8 mouse cellular contexts compared by ENCODE assay signal in genomic region chr5:109923261-109924071, GRCm38 (mm10). TPM values are rescaled to one million over a fixed set of nuclear protein-coding genes. Genes with fewer than 3 reads are reported as not detected.
DNase-seq lines count a peak whose midpoint lies in the region; ATAC-seq and TF ChIP-seq lines count a peak whose summit lies in the region.
"Not testable (repeated sequence)": the region's sequence is repeated elsewhere in the genome, so short reads cannot be mapped to it uniquely, and the experiment has no call there.

TSS of gene Gm15446 (plus strand) at chr5:109923400.

- not testable (repeated sequence) for H3K27me3 ChIP-seq in embryonic facial prominence, embryonic 14.5 days (replicated peaks; ENCODE audit: control insufficient read depth, insufficient read depth, low read length); heart, adult 2 months (ENCODE audit: control insufficient read depth, insufficient read depth, low read length); limb, embryonic 13.5 days; midbrain, embryonic 16.5 days (ENCODE audit: control insufficient read depth, insufficient read depth, low read depth, low read length)

- TF ChIP-seq EP300 in heart, adult 2 months (IDR thresholded peaks at IDR 0.05; ENCODE audit: insufficient read depth, low read depth, low read length), result not testable (repeated sequence)

- ATAC-seq in embryonic facial prominence, embryonic 14.5 days (ENCODE audit: low read depth), result peak; percentile 100
- ATAC-seq in limb, embryonic 13.5 days (ENCODE audit: low FRiP score, low read depth), result peak; percentile 99
- ATAC-seq in midbrain, embryonic 16.5 days, result peak; percentile 99

- not testable (repeated sequence) for TF ChIP-seq CTCF in heart, adult 2 months (IDR thresholded peaks at IDR 0.05)

- peak; percentile 88 for DNase-seq in 3T3-L1 (ENCODE audit: low read depth, low spot score)
- DNase-seq in adrenal gland, postnatal 4 days (ENCODE audit: low spot score in 2 of 2), result peak; percentile 77 to 78
- peak; percentile 93 for DNase-seq in embryonic facial prominence, embryonic 14.5 days (ENCODE audit: low spot score)
- DNase-seq in heart, adult 2 months, result peak; percentile 93 to 94
- DNase-seq in kidney, adult 8-10 months, result peak; percentile 90 to 93
- DNase-seq in spleen, postnatal 10 days (ENCODE audit: low spot score in 2 of 2), result peak; percentile 76 to 89

- intact Hi-C loops in heart, adult 2 months (cut with DNase I), result loop anchor here (5.0 to 10.0 kb wide), 5 partner anchors 56 to 1299 kb away; partner anchors contain the start of genes Crlf2, Gak, Gtpbp6 and Tmem175

- peak within 1 kb of the TSS; percentile 50 for H3K4me3 ChIP-seq in embryonic facial prominence, embryonic 14.5 days (ENCODE audit: low read depth, low read length)
- H3K4me3 ChIP-seq in heart, adult 2 months, result peak within 1 kb of the TSS; percentile 68
- peak within 1 kb of the TSS; percentile 58 for H3K4me3 ChIP-seq in limb, embryonic 13.5 days
- H3K4me3 ChIP-seq in midbrain, embryonic 16.5 days (ENCODE audit: low read depth, low read length), result peak within 1 kb of the TSS; percentile 54

- H3K27ac ChIP-seq in embryonic facial prominence, embryonic 14.5 days (replicated peaks; ENCODE audit: low read depth, low read length); limb, embryonic 13.5 days; midbrain, embryonic 16.5 days (ENCODE audit: low read length): not testable (repeated sequence)
- H3K27ac ChIP-seq in heart, adult 2 months, result peak within 1 kb of the TSS; percentile 42

- H3K9ac ChIP-seq in embryonic facial prominence, embryonic 14.5 days (ENCODE audit: low read depth, low read length), result peak within 1 kb of the TSS; percentile 63
- peak within 1 kb of the TSS; percentile 69 for H3K9ac ChIP-seq in heart, adult 2 months (ENCODE audit: low read depth, low read length)
- H3K9ac ChIP-seq in limb, embryonic 13.5 days, result peak within 1 kb of the TSS; percentile 69
- H3K9ac ChIP-seq in midbrain, embryonic 16.5 days (ENCODE audit: low read depth, low read length), result peak within 1 kb of the TSS; percentile 60

- not testable (repeated sequence) for H3K9me3 ChIP-seq in embryonic facial prominence, embryonic 14.5 days (ENCODE audit: control insufficient read depth, low read length); limb, embryonic 13.5 days; midbrain, embryonic 16.5 days (replicated peaks; ENCODE audit: control insufficient read depth, low read length, poor library complexity, severe bottlenecking)

- H3K4me1 ChIP-seq in embryonic facial prominence, embryonic 14.5 days (ENCODE audit: control insufficient read depth, insufficient read depth, low read length); heart, adult 2 months (ENCODE audit: control insufficient read depth, insufficient read depth, low read length); limb, embryonic 13.5 days; midbrain, embryonic 16.5 days (ENCODE audit: control insufficient read depth, insufficient read depth, low read length): not testable (repeated sequence)

- H3K36me3 ChIP-seq in embryonic facial prominence, embryonic 14.5 days (ENCODE audit: control insufficient read depth, insufficient read depth, low read length); heart, adult 2 months (ENCODE audit: control insufficient read depth, insufficient read depth, low read length); limb, embryonic 13.5 days; midbrain, embryonic 16.5 days (ENCODE audit: control insufficient read depth, insufficient read depth, low read length): not testable (repeated sequence)

- WGBS in embryonic facial prominence, embryonic 14.5 days, result under 1% methylated on average over 20 of the region's 22 CpGs
- WGBS in heart, adult 2 months, result under 1% methylated on average over 22 of the region's 22 CpGs
- WGBS in limb, embryonic 13.5 days, result under 1% methylated on average over 22 of the region's 22 CpGs
- under 1% methylated on average over 22 of the region's 22 CpGs for WGBS in midbrain, embryonic 16.5 days

- peak within 1 kb of the TSS; percentile 54 for H3K4me2 ChIP-seq in embryonic facial prominence, embryonic 14.5 days (ENCODE audit: low read depth, low read length)
- H3K4me2 ChIP-seq in limb, embryonic 13.5 days (replicated peaks), result peak within 1 kb of the TSS; percentile 64
- H3K4me2 ChIP-seq in midbrain, embryonic 16.5 days (ENCODE audit: low read length), result peak within 1 kb of the TSS; percentile 59

- not testable (repeated sequence) for H3K79me2 ChIP-seq in heart, adult 2 months (replicated peaks; ENCODE audit: control insufficient read depth, insufficient read depth, low read length)

- 0 out of 2 replicates have a peak, but pooled peaks have one; percentile 43 for TF ChIP-seq POLR2A in heart, adult 2 months (IDR thresholded peaks at IDR 0.05; ENCODE audit: insufficient read depth, low read depth, low read length)

RNA-seq across cellular contexts. Expression of gene Gm15446, which starts in this region (rescaled TPM):
- 10 to 100 TPM; 14.1 to 14.4 TPM for total RNA-seq in adrenal gland, postnatal 4 days (2021)
- 0.57 and 0.81 TPM in 2 replicates for polyA plus RNA-seq in embryonic facial prominence, embryonic 14.5 days (2014; fragmentation: Nextera tagmentation; extraction: Ambion mirVana)
- 1 to 10 TPM; 2.9 to 3.1 TPM for total RNA-seq in heart, adult 2 months (2021)
- polyA plus RNA-seq in heart, adult 2 months (2012; rRNA removed), result 1.2 and 2.0 TPM in 2 replicates
- 0.89 and 1.0 TPM in 2 replicates for polyA plus RNA-seq in limb, embryonic 13.5 days (2015; fragmentation: Nextera tagmentation; extraction: Ambion mirVana)
- polyA plus RNA-seq in midbrain, embryonic 16.5 days (2015; fragmentation: Nextera tagmentation; extraction: Ambion mirVana), result 0.28 and 0.44 TPM in 2 replicates

Comparison
In these comparisons a context has a peak if more than half of its experiments do, and no peak if none do; other contexts are left out.
1. Peak in DNase-seq, ATAC-seq, H3K4me3 ChIP-seq, H3K9ac ChIP-seq and H3K4me2 ChIP-seq in embryonic facial prominence, embryonic 14.5 days; RNA of the gene not detected or under 1 TPM.
2. Peak in ATAC-seq, H3K4me3 ChIP-seq, H3K9ac ChIP-seq and H3K4me2 ChIP-seq in midbrain, embryonic 16.5 days; RNA of the gene not detected or under 1 TPM.